Mouse (Mus musculus) stomach, postnatal 0 days (tissue): ENCODE measurements around the gene Wee1. TPM values are rescaled to one million over a fixed set of nuclear protein-coding genes. Genes with fewer than 3 reads are reported as not detected.
A peak's percentile ranks its signal among the peaks of the same experiment; 100 is the strongest.

Source experiments
- ATAC-seq: fragments of 200-750 bp; cut with Nextera tagmentation; 2 replicates; pipeline ENCODE4 v1.8.0; 2017; ENCODE audit not compliant: low FRiP score, low TSS enrichment
- DNase-seq: peaks from one replicate; pipeline ENCODE4 v3.0.0-alpha.2; 2016; ENCODE audit warnings: low spot score
- H3K27ac ChIP-seq: fragments of 300-500 bp; sonication (generic); replicated peaks from 2 replicates; pipeline ENCODE4 v1.5.1; 2014; ENCODE audit warnings: mild to moderate bottlenecking, control low read depth
- H3K27me3 ChIP-seq: fragments of 300-500 bp; sonication (generic); 2 replicates; pipeline ENCODE4 v1.6.1; 2014; ENCODE audit warnings: low read length; ENCODE audit not compliant: control insufficient read depth, insufficient read depth
- H3K36me3 ChIP-seq: fragments of 300-500 bp; sonication (generic); 2 replicates; pipeline ENCODE4 v1.6.1; 2014; ENCODE audit warnings: low read length, mixed read lengths; ENCODE audit not compliant: control insufficient read depth, insufficient read depth
- H3K4me1 ChIP-seq: fragments of 300-500 bp; sonication (generic); replicated peaks from 2 replicates; pipeline ENCODE4 v1.6.1; 2014; ENCODE audit warnings: antibody characterized with exemption; ENCODE audit not compliant: control insufficient read depth, insufficient read depth
- H3K4me2 ChIP-seq: fragments of 300-500 bp; sonication (generic); replicated peaks from 2 replicates; pipeline ENCODE4 v1.6.1; 2014; ENCODE audit warnings: low read depth, mild to moderate bottlenecking, control low read depth, moderate library complexity
- H3K4me3 ChIP-seq: fragments of 300-500 bp; sonication (generic); 2 replicates; pipeline ENCODE4 v1.5.1; 2014; ENCODE audit warnings: low read depth, low read length, control low read depth
- H3K9ac ChIP-seq: fragments of 300-500 bp; sonication (generic); 2 replicates; pipeline ENCODE4 v1.6.1; 2014; ENCODE audit warnings: mild to moderate bottlenecking, low read length, control low read depth, mixed read lengths
- H3K9me3 ChIP-seq: fragments of 300-500 bp; sonication (generic); 2 replicates; pipeline ENCODE4 v1.6.1; 2016; ENCODE audit warnings: low read length; ENCODE audit not compliant: control insufficient read depth
- CTCF ChIP-seq: IDR thresholded peaks from 2 replicates; pipeline ENCODE4 v1.5.1; 2016; ENCODE audit warnings: antibody characterized with exemption, low read depth, mild to moderate bottlenecking, moderate library complexity
- EP300 ChIP-seq: optimal IDR thresholded peaks from 2 replicates; pipeline ENCODE3; 2016; ENCODE audit warnings: antibody characterized with exemption
- WGBS: fragments of 180-500 bp; shearing (Covaris S2); extraction: QIAGEN DNeasy Blood & Tissue Kit; methylation state at CpG from one replicate; pipeline ENCODE4 v1.1.7; 2014; 5-methylcytosine and 5-hydroxymethylcytosine counted together
- polyA plus RNA-seq: library from polyadenylated mRNA; unstranded; fragments of >200 nt; fragmentation: Nextera tagmentation; extraction: Ambion mirVana; gene quantifications from 2 replicates; pipeline ENCODE4 v1.2.1, GENCODE M21; 2015

The Wee1 gene
- polyA plus RNA-seq, 1 experiment from 2014 or later: 14.5 TPM

DNA sequence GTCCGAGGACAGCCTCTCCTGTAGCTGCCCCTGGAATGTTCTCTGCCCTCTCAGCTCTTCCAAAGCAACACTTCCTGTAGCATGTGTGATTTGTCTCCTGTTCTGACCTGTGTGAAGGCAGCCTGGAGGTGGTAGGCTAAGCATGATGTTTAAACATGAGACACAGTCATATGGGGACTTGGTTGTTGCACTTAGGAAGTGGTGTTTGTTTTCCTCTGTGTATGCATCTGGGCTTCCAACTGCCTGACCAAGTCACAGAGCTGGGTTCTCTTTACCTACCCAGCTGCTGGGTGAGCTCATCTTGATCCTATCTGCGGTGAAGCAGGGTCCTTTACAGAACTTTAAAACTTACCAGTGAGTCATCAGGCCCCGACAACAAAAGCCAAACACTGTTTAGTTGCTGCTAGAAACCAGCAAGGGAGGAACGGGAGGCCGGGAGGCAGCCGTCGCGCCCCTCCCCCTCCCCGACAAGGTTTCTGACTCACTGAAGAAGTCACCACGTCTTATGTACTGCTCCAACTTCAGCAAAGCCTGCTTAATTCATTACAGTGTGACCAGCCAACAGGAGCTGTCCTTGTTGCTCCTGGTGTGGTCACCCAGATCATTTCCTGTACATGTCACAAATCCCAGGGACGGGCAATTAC, 12.8 kb upstream of the Wee1 start:
- H3K36me3 ChIP-seq: no peaks in the 10 kb centered on the region
- no peak overlapping the region for H3K4me3 ChIP-seq
- ATAC-seq (peak; percentile 91), DNase-seq (peak; percentile 91)
- TF ChIP-seq CTCF (no peak), EP300 (no peak)
- H3K9ac ChIP-seq: peak overlapping the region; percentile 41
- peak overlapping the region; percentile 85 for H3K27ac ChIP-seq
- no peaks in the 10 kb centered on the region for H3K9me3 ChIP-seq
- H3K4me1 ChIP-seq: no peaks in the 10 kb centered on the region
- 5% methylated on average over 11 of the region's 11 CpGs for WGBS
- peak overlapping the region; percentile 41 for H3K4me2 ChIP-seq
- no peaks in the 10 kb centered on the region for H3K27me3 ChIP-seq

DNA sequence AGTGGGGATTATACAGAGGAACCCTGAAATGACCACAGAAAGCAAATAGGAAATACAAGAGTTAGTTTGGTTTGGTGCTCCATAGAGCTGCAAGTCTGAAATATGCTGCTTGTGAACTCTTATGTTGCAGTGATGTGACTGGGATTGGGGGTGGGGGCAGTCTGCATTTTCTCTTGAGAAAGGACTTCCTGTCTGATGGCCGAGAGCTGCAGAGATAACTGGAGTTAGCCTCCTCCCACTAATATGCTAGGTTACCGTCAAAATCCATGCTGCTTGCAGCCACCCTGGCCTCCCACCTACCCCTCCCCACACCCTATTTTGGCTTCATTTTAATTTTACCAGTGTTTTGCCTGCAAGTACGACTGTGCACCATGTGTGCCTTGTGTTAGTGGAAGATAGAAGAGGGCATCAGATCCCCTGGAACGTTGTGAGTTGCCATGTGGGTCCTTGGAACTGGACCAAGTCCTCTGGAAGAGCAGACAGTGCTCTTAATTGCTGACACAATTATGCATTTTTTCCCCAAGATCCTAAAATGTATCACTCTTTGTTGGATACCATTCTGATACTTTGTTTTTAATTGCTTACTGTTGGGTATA, 11.7 kb upstream of the Wee1 start:
- H3K27me3 ChIP-seq: no peaks in the 10 kb centered on the region
- H3K9ac ChIP-seq: no peak overlapping the region
- no peaks in the 10 kb centered on the region for H3K36me3 ChIP-seq
- DNase-seq (no peak), ATAC-seq (no peak)
- WGBS: 36% methylated on average over 4 of the region's 4 CpGs
- no peak overlapping the region for H3K4me2 ChIP-seq
- H3K27ac ChIP-seq: peak overlapping the region; percentile 85
- H3K4me1 ChIP-seq: no peaks in the 10 kb centered on the region
- H3K9me3 ChIP-seq: no peaks in the 10 kb centered on the region
- H3K4me3 ChIP-seq: no peak overlapping the region
- TF ChIP-seq CTCF: no peak
- no peak for TF ChIP-seq EP300

GRCm38 (mm10) chr7:110114699-110115098, 7.1 kb upstream of the Wee1 start:
- DNase-seq (no peak), ATAC-seq (no peak)
- Histone ChIP-seq H3K9ac (no peak overlapping the region), H3K4me3 (no peak overlapping the region), H3K36me3 (no peaks in the 10 kb centered on the region), H3K9me3 (no peaks in the 10 kb centered on the region), H3K4me1 (no peaks in the 10 kb centered on the region), H3K27ac (no peak overlapping the region), H3K27me3 (no peaks in the 10 kb centered on the region), H3K4me2 (no peak overlapping the region)
- TF ChIP-seq CTCF: no peak
- TF ChIP-seq EP300: no peak
- WGBS: 46% methylated on average over 5 of the region's 5 CpGs

GRCm38 (mm10) chr7:110116731-110117291, 5.0 kb upstream of the Wee1 start:
- no peaks in the 10 kb centered on the region for H3K36me3 ChIP-seq
- TF ChIP-seq EP300: peak; percentile 88
- TF ChIP-seq CTCF: 0 out of 2 replicates have a peak, but pooled peaks have one; percentile 4
- no peaks in the 10 kb centered on the region for H3K9me3 ChIP-seq
- no peaks in the 10 kb centered on the region; the same call in 1 of the 2 replicates for H3K4me1 ChIP-seq
- 22% methylated on average over 1 of the region's 1 CpGs for whole genome bisulfite sequencing
- peak; percentile 48 for DNase-seq
- H3K27me3 ChIP-seq: no peaks in the 10 kb centered on the region
- no peak overlapping the region for H3K9ac ChIP-seq
- H3K27ac ChIP-seq: peak overlapping the region; percentile 3; the same call in 1 of the 2 replicates
- ATAC-seq: peak; percentile 22; the same call in 1 of the 2 replicates
- H3K4me2 ChIP-seq: no peak overlapping the region
- no peak overlapping the region for H3K4me3 ChIP-seq

DNA sequence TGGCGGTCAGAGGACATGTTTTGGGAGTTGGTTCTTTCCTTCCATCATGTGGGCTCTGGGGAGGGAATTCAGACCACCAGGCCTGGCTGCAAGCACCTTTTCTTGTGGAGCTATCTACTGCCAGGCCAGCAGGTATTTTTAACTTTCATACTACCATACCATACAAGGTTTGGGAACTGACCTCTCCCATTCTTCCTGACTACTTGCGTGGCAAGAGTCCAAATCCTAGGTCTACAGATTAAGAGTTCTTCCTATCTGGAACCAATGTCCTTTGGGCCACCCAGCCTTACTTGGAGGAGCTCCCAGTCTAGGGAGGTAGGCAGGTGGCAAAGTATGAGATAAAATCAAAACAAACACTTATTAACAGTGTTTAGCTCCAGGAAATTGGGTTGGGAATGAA, 3.4 kb upstream of the Wee1 start:
- Histone ChIP-seq H3K4me1 (no peaks in the 10 kb centered on the region; the same call in 1 of the 2 replicates), H3K9me3 (no peaks in the 10 kb centered on the region), H3K4me2 (no peak overlapping the region), H3K27me3 (no peaks in the 10 kb centered on the region), H3K9ac (no peak overlapping the region), H3K36me3 (no peaks in the 10 kb centered on the region), H3K27ac (peak overlapping the region; percentile 66), H3K4me3 (no peak overlapping the region)
- TF ChIP-seq CTCF: no peak
- TF ChIP-seq EP300: no peak
- ATAC-seq: no peak
- DNase-seq: no peak
- 56% methylated on average over 2 of the region's 2 CpGs for WGBS
